Mouse (Mus musculus): ENCODE data around the gene Map1lc3b.

DNA sequence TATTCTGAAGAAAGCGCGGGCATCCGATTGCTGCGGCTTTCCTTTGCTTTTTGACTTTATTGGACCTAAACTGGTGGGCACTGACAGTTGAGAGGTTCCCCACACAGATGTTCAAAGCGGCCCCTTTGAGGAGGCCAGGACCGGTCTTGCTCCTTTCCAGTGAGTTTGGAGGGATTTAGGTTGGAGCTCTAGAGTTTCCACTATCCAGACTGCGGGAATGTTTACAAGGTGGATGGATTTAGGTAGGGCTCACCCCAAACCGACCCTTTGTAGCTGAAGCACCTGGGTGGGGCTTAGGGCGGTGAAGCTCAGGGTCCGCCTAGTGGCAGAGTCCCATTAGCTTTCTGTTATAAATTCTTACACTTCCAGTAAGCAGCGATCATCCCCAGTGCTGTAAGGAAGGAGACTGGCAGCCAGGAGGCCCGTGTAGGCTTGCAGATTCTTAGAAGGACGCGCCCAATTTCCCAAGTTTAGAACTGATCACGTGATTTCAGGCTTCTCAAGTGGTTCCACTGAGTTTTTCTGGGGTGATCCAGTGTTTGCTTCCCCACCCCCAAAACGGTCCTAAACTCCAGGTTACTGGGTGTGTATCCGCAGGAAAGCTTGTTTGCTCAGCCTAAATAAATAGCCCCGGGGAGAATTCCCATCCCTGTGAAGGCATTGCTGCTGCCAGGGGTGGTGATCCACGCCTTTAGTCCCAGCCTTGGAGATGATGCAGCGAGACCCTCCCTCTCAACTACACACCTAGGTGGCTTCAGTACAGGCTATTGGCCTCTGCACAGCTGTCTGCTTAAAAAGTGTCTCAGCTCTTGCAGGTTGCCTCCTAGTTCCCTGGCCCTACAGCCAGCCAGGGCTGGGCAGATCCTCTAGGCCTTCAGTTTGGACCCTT lies 1.3 kb downstream of the Map1lc3b start:
- TF ChIP-seq E2F4 (IDR thresholded peaks at IDR 0.05; ENCODE audit: insufficient read depth), result no peak
- peak; percentile 56 for TF ChIP-seq USF1 (IDR thresholded peaks at IDR 0.05; ENCODE audit: low read depth)
- no peak for TF ChIP-seq POLR2A (IDR thresholded peaks at IDR 0.05; ENCODE audit: insufficient read length, low read depth)
- TF ChIP-seq MAX (IDR thresholded peaks at IDR 0.05; ENCODE audit: low read depth), result no peak
- TF ChIP-seq MYOG (IDR thresholded peaks at IDR 0.05; ENCODE audit: control insufficient read depth in 1 of 3, insufficient read depth in 1 of 3, insufficient read length in 2 of 3, low read depth in 2 of 3), result no peak
- no peak for TF ChIP-seq TCF12 (IDR thresholded peaks at IDR 0.05; ENCODE audit: insufficient read depth, poor library complexity, severe bottlenecking)
- no peak for TF ChIP-seq TCF3 (IDR thresholded peaks at IDR 0.05; ENCODE audit: insufficient read length, low read depth)
- no peak for TF ChIP-seq SRF (IDR thresholded peaks at IDR 0.05; ENCODE audit: control insufficient read depth, insufficient read length, low read depth)
- no peak for TF ChIP-seq REST (IDR thresholded peaks at IDR 0.05; ENCODE audit: insufficient read depth, insufficient read length)
- no peak for TF ChIP-seq MYOD1 (IDR thresholded peaks at IDR 0.05; ENCODE audit: control insufficient read depth in 1 of 3, insufficient read length in 2 of 3, low read depth in 2 of 3)
- no peak for TF ChIP-seq POLR2AphosphoS2 (IDR thresholded peaks at IDR 0.05; ENCODE audit: insufficient read length, low read depth)
- TF ChIP-seq CEBPB (IDR thresholded peaks at IDR 0.05; ENCODE audit: insufficient read depth, poor library complexity, severe bottlenecking), result no peak
